14 mouse cellular contexts compared by ENCODE assay signal in the genomic region with DNA sequence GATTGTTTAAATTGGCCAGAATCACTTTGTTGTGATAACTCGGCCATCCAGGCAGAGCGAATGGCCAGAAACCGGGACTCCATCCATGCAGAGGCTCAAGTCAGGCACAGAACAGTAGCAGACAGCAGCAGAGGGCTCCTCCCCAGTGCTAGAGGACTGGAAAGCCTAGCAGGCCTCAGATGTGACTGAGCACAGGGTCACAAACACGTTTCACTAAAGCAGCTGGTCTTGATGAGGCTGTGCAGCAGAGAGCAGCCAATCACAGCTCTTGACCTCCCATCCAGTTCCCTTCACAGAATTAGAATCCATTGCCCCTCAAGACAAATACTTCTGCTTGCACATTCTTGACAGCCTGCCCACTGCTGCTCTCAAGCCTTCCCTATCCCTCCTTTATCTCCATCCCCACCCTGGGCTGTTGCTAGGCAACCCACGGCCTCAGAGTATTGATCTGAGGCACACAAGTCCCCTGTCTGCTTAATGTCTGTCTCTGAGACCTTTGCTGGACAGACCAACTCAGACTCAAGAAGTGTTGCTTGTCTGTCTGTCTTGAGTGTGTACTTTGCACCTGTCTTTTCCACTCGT. TPM values are rescaled to one million over a fixed set of nuclear protein-coding genes. Genes with fewer than 3 reads are reported as not detected.
DNase-seq lines count a peak whose midpoint lies in the region; ATAC-seq lines count a peak whose summit lies in the region.
"Had no signal": no experiment of that assay in that cellular context is flagged by ENCODE, and none has a peak within 500 bp of the region (broad histone marks: within the 10 kb centered on the region; RNA-seq: fewer than 3 reads in every experiment).

No protein-coding gene starts in this region.

- no peak overlapping the region for H3K9ac ChIP-seq in hindbrain, embryonic 11.5 days (ENCODE audit: low read depth, low read length)
- peak overlapping the region; percentile 12; the same call in 1 of the 2 replicates for H3K9ac ChIP-seq in midbrain, embryonic 15.5 days
- H3K9ac ChIP-seq: stomach, embryonic 15.5 days had no signal

- peak overlapping the region; percentile 75 for H3K27ac ChIP-seq in hindbrain, embryonic 11.5 days (ENCODE audit: low read depth, low read length)
- H3K27ac ChIP-seq in midbrain, embryonic 15.5 days, result peak overlapping the region; percentile 82
- H3K27ac ChIP-seq: stomach, embryonic 15.5 days had no signal

- H3K4me3 ChIP-seq in hindbrain, embryonic 11.5 days (ENCODE audit: low read depth, low read length), result no peak overlapping the region
- no peak overlapping the region for H3K4me3 ChIP-seq in midbrain, embryonic 15.5 days
- H3K4me3 ChIP-seq: stomach, embryonic 15.5 days had no signal

- peaks cover 17% of the 10 kb centered on the region for H3K4me1 ChIP-seq in hindbrain, embryonic 11.5 days (replicated peaks; ENCODE audit: control insufficient read depth, insufficient read depth, low read length)
- peaks cover 50% of the 10 kb centered on the region for H3K4me1 ChIP-seq in midbrain, embryonic 15.5 days
- H3K4me1 ChIP-seq: stomach, embryonic 15.5 days had no signal

- H3K36me3 ChIP-seq in hindbrain, embryonic 11.5 days (ENCODE audit: control insufficient read depth, insufficient read depth, low read length), result no peaks in the 10 kb centered on the region
- H3K36me3 ChIP-seq in midbrain, embryonic 15.5 days (replicated peaks), result no peaks in the 10 kb centered on the region
- H3K36me3 ChIP-seq: stomach, embryonic 15.5 days had no signal

- H3K9me3 ChIP-seq in hindbrain, embryonic 11.5 days (ENCODE audit: control insufficient read depth, low read length), result no peaks in the 10 kb centered on the region
- H3K9me3 ChIP-seq in midbrain, embryonic 15.5 days, result no peaks in the 10 kb centered on the region
- H3K9me3 ChIP-seq: stomach, embryonic 15.5 days had no signal

- DNase-seq in ZHBTc4 (ENCODE audit: low read depth, low spot score), result peak; percentile 66
- DNase-seq in embryo, embryonic 9.5 days (ENCODE audit: extremely low spot score), result peak; percentile 44
- DNase-seq in hindbrain, embryonic 11.5 days (ENCODE audit: low spot score), result peak; percentile 81
- DNase-seq in left cerebral cortex, adult 11 months (ENCODE audit: low spot score), result no peak
- no peak for DNase-seq in B cell, adult 2 months
- no peak for DNase-seq in gastrocnemius, postnatal 10 days
- DNase-seq in heart, postnatal 10 days, result no peak
- DNase-seq: cerebellum, postnatal 25 days; right cerebral cortex, adult 18-20 months had no signal

- 38% methylated on average over 6 of the region's 6 CpGs for WGBS in hindbrain, embryonic 11.5 days
- 22% methylated on average over 6 of the region's 6 CpGs for WGBS in midbrain, embryonic 15.5 days

- no peak overlapping the region for H3K4me2 ChIP-seq in hindbrain, embryonic 11.5 days (replicated peaks; ENCODE audit: low read depth, low read length)
- H3K4me2 ChIP-seq in midbrain, embryonic 15.5 days, result no peak overlapping the region
- H3K4me2 ChIP-seq: heart, embryonic 11.5 days; stomach, embryonic 15.5 days had no signal

- H3K27me3 ChIP-seq in hindbrain, embryonic 11.5 days (ENCODE audit: control insufficient read depth, insufficient read depth, low read length), result peaks cover 2% of the 10 kb centered on the region; the same call in 1 of the 2 replicates
- no peaks in the 10 kb centered on the region for H3K27me3 ChIP-seq in midbrain, embryonic 15.5 days (replicated peaks)
- H3K27me3 ChIP-seq: CH12.LX; stomach, embryonic 15.5 days had no signal

- peak; percentile 80 for ATAC-seq in hindbrain, embryonic 11.5 days (ENCODE audit: low FRiP score)
- peak; percentile 65 for ATAC-seq in midbrain, embryonic 15.5 days (replicated peaks)

- intact Hi-C loops in heart, postnatal 10 days (cut with DNase I), result no loop called here

RNA-seq across cellular contexts. Expression of gene Myo18b, which starts 52.4 kb away (rescaled TPM):
- polyA plus RNA-seq in hindbrain, embryonic 11.5 days (2014; fragmentation: Nextera tagmentation; extraction: Ambion mirVana), result 0.60 and 0.68 TPM in 2 replicates
- 1.5 and 1.6 TPM in 2 replicates for polyA plus RNA-seq in midbrain, embryonic 15.5 days (2015; fragmentation: Nextera tagmentation; extraction: Ambion mirVana)
- 100 to 1,000 TPM; 327 to 359 TPM for total RNA-seq in gastrocnemius, postnatal 10 days (2021)
- 100 to 1,000 TPM; 222 to 227 TPM for total RNA-seq in heart, postnatal 10 days (2021)
- total RNA-seq: CH12.LX; megakaryocyte-erythroid progenitor cell, adult 5-6 weeks had no signal

Comparison
In these comparisons a context has a peak if more than half of its experiments do, and no peak if none do; other contexts are left out.
1. DNase-seq: peak in ZHBTc4 (single experiment), embryo, embryonic 9.5 days (single experiment) and hindbrain, embryonic 11.5 days (single experiment); none in left cerebral cortex, adult 11 months (single experiment), B cell, adult 2 months (0 of 2), gastrocnemius, postnatal 10 days (single experiment) and heart, postnatal 10 days (0 of 2).